Mouse (Mus musculus): ENCODE data around the gene Prkn. TPM values are rescaled to one million over a fixed set of nuclear protein-coding genes. Genes with fewer than 3 reads are reported as not detected.

The Prkn gene
- polyA plus RNA-seq, 1 experiment from 2014 or later, result 1.00 TPM

- Histone ChIP-seq H3K27ac (ENCODE audit: low read depth) (no peak overlapping the region), H3K9ac (replicated peaks) (no peak overlapping the region), H3K4me3 (ENCODE audit: low read depth, low read length) (no peak overlapping the region), H3K27me3 (ENCODE audit: insufficient read depth, low read length) (no peaks in the 10 kb centered on the region), H3K4me1 (ENCODE audit: insufficient read depth) (no peaks in the 10 kb centered on the region), H3K36me3 (replicated peaks; ENCODE audit: insufficient read depth, low read length) (no peaks in the 10 kb centered on the region), H3K4me2 (ENCODE audit: low read depth, low read length) (no peak overlapping the region), H3K9me3 (ENCODE audit: low read length) (no peaks in the 10 kb centered on the region)
- WGBS (ENCODE audit: insufficient replicate concordance), result 74% methylated on average over 10 of the region's 10 CpGs
- DNase-seq, result no peak
- no peak for ATAC-seq
- no peak for TF ChIP-seq EP300 (IDR thresholded peaks at IDR 0.05; ENCODE audit: low read depth)
- TF ChIP-seq CTCF (IDR thresholded peaks at IDR 0.05; ENCODE audit: low read depth), result no peak
These were observed 1014.4 kb downstream of the Prkn start for GRCm38 (mm10) chr17:11854571-11854970.

- TF ChIP-seq EP300 (IDR thresholded peaks at IDR 0.05; ENCODE audit: low read depth) (no peak), CTCF (IDR thresholded peaks at IDR 0.05; ENCODE audit: low read depth) (no peak)
- H3K4me3 ChIP-seq (ENCODE audit: low read depth, low read length), result no peak overlapping the region
- DNase-seq, result no peak
- no peak overlapping the region for H3K4me2 ChIP-seq (ENCODE audit: low read depth, low read length)
- no peak overlapping the region for H3K9ac ChIP-seq (replicated peaks)
- ATAC-seq, result no peak
- no peaks in the 10 kb centered on the region for H3K27me3 ChIP-seq (ENCODE audit: insufficient read depth, low read length)
- no peaks in the 10 kb centered on the region for H3K36me3 ChIP-seq (replicated peaks; ENCODE audit: insufficient read depth, low read length)
- H3K4me1 ChIP-seq (ENCODE audit: insufficient read depth), result no peaks in the 10 kb centered on the region
- H3K27ac ChIP-seq (ENCODE audit: low read depth), result no peak overlapping the region
- 68% methylated on average over 7 of the region's 7 CpGs for WGBS (ENCODE audit: insufficient replicate concordance)
- H3K9me3 ChIP-seq (ENCODE audit: low read length), result no peaks in the 10 kb centered on the region
These were observed 1018.7 kb downstream of the Prkn start for GRCm38 (mm10) chr17:11858772-11859405.

GRCm38 (mm10) chr17:11861178-11861577, 1021.0 kb downstream of the Prkn start:
- WGBS (ENCODE audit: insufficient replicate concordance), result 75% methylated on average over 6 of the region's 6 CpGs
- Histone ChIP-seq H3K4me2 (ENCODE audit: low read depth, low read length) (no peak overlapping the region), H3K9ac (replicated peaks) (no peak overlapping the region), H3K27me3 (ENCODE audit: insufficient read depth, low read length) (no peaks in the 10 kb centered on the region), H3K36me3 (replicated peaks; ENCODE audit: insufficient read depth, low read length) (no peaks in the 10 kb centered on the region), H3K4me1 (ENCODE audit: insufficient read depth) (no peaks in the 10 kb centered on the region), H3K27ac (ENCODE audit: low read depth) (no peak overlapping the region), H3K9me3 (ENCODE audit: low read length) (no peaks in the 10 kb centered on the region), H3K4me3 (ENCODE audit: low read depth, low read length) (no peak overlapping the region)
- TF ChIP-seq EP300 (IDR thresholded peaks at IDR 0.05; ENCODE audit: low read depth), result no peak
- no peak for TF ChIP-seq CTCF (IDR thresholded peaks at IDR 0.05; ENCODE audit: low read depth)
- no peak for DNase-seq
- ATAC-seq, result no peak

GRCm38 (mm10) chr17:11862360-11862759, 1022.2 kb downstream of the Prkn start:
- DNase-seq, result no peak
- no peaks in the 10 kb centered on the region for H3K4me1 ChIP-seq (ENCODE audit: insufficient read depth)
- H3K27ac ChIP-seq (ENCODE audit: low read depth), result no peak overlapping the region
- no peaks in the 10 kb centered on the region for H3K9me3 ChIP-seq (ENCODE audit: low read length)
- ATAC-seq, result no peak
- no peak overlapping the region for H3K9ac ChIP-seq (replicated peaks)
- TF ChIP-seq CTCF (IDR thresholded peaks at IDR 0.05; ENCODE audit: low read depth) (no peak), EP300 (IDR thresholded peaks at IDR 0.05; ENCODE audit: low read depth) (no peak)
- no peaks in the 10 kb centered on the region for H3K27me3 ChIP-seq (ENCODE audit: insufficient read depth, low read length)
- no peak overlapping the region for H3K4me2 ChIP-seq (ENCODE audit: low read depth, low read length)
- WGBS (ENCODE audit: insufficient replicate concordance), result 68% methylated on average over 2 of the region's 2 CpGs
- no peaks in the 10 kb centered on the region for H3K36me3 ChIP-seq (replicated peaks; ENCODE audit: insufficient read depth, low read length)
- H3K4me3 ChIP-seq (ENCODE audit: low read depth, low read length), result no peak overlapping the region

- Histone ChIP-seq H3K4me3 (ENCODE audit: low read depth, low read length) (no peak overlapping the region), H3K9ac (replicated peaks) (no peak overlapping the region), H3K9me3 (ENCODE audit: low read length) (no peaks in the 10 kb centered on the region), H3K27ac (ENCODE audit: low read depth) (no peak overlapping the region), H3K4me1 (ENCODE audit: insufficient read depth) (no peaks in the 10 kb centered on the region), H3K27me3 (ENCODE audit: insufficient read depth, low read length) (no peaks in the 10 kb centered on the region), H3K36me3 (replicated peaks; ENCODE audit: insufficient read depth, low read length) (no peaks in the 10 kb centered on the region), H3K4me2 (ENCODE audit: low read depth, low read length) (no peak overlapping the region)
- TF ChIP-seq CTCF (IDR thresholded peaks at IDR 0.05; ENCODE audit: low read depth) (no peak), EP300 (IDR thresholded peaks at IDR 0.05; ENCODE audit: low read depth) (no peak)
- no peak for ATAC-seq
- DNase-seq, result no peak
- WGBS (ENCODE audit: insufficient replicate concordance), result 79% methylated on average over 11 of the region's 11 CpGs
These were observed 1022.8 kb downstream of the Prkn start for GRCm38 (mm10) chr17:11863017-11863416.

- no peak for DNase-seq
- no peak for TF ChIP-seq EP300 (IDR thresholded peaks at IDR 0.05; ENCODE audit: low read depth)
- TF ChIP-seq CTCF (IDR thresholded peaks at IDR 0.05; ENCODE audit: low read depth), result no peak
- WGBS (ENCODE audit: insufficient replicate concordance), result 82% methylated on average over 3 of the region's 3 CpGs
These were observed 1026.0 kb downstream of the Prkn start for GRCm38 (mm10) chr17:11866231-11866630.

More at GRCm38 (mm10) chr17:11866231-11866630, 1026.0 kb downstream of the Prkn start:
- H3K4me3 ChIP-seq (ENCODE audit: low read depth, low read length), result no peak overlapping the region
- ATAC-seq, result no peak
- H3K4me2 ChIP-seq (ENCODE audit: low read depth, low read length), result no peak overlapping the region
- H3K36me3 ChIP-seq (replicated peaks; ENCODE audit: insufficient read depth, low read length), result no peaks in the 10 kb centered on the region
- no peaks in the 10 kb centered on the region for H3K4me1 ChIP-seq (ENCODE audit: insufficient read depth)
- H3K27ac ChIP-seq (ENCODE audit: low read depth), result no peak overlapping the region
- no peaks in the 10 kb centered on the region for H3K27me3 ChIP-seq (ENCODE audit: insufficient read depth, low read length)
- H3K9me3 ChIP-seq (ENCODE audit: low read length), result no peaks in the 10 kb centered on the region
- H3K9ac ChIP-seq (replicated peaks), result no peak overlapping the region
